14 mouse cellular contexts compared by ENCODE assay signal in genomic region chr2:117866946-117867345, GRCm38 (mm10).
DNase-seq lines count a peak whose midpoint lies in the region; ATAC-seq and TF ChIP-seq lines count a peak whose summit lies in the region.
"Had no signal": no experiment of that assay in that cellular context is flagged by ENCODE, and none has a peak within 500 bp of the region (broad histone marks: within the 10 kb centered on the region; RNA-seq: fewer than 3 reads in every experiment).

No protein-coding gene starts in this region.

- H3K27ac ChIP-seq in gastrocnemius, adult 2 months, result peak overlapping the region; percentile 78
- H3K27ac ChIP-seq in kidney, postnatal 0 days, result 0 out of 2 replicates have a peak overlapping the region, but pooled peaks have one; percentile 19
- H3K27ac ChIP-seq in limb, embryonic 15.5 days, result peak overlapping the region; percentile 76
- H3K27ac ChIP-seq: intestine, embryonic 15.5 days; neural tube, embryonic 13.5 days had no signal

- H3K9me3 ChIP-seq in kidney, postnatal 0 days (replicated peaks; ENCODE audit: low read length), result no peaks in the 10 kb centered on the region
- H3K9me3 ChIP-seq in limb, embryonic 15.5 days, result no peaks in the 10 kb centered on the region
- H3K9me3 ChIP-seq: intestine, embryonic 15.5 days; megakaryocyte, embryonic 14.5 days; neural tube, embryonic 13.5 days had no signal

- no peak overlapping the region for H3K9ac ChIP-seq in kidney, postnatal 0 days (ENCODE audit: low read depth, low read length)
- no peak overlapping the region for H3K9ac ChIP-seq in limb, embryonic 15.5 days
- H3K9ac ChIP-seq: intestine, embryonic 15.5 days; neural tube, embryonic 13.5 days had no signal

- WGBS in kidney, postnatal 0 days, result 52% methylated on average over 4 of the region's 4 CpGs
- 35% methylated on average over 4 of the region's 4 CpGs for WGBS in limb, embryonic 15.5 days

- no peak overlapping the region for H3K4me3 ChIP-seq in gastrocnemius, adult 2 months
- H3K4me3 ChIP-seq in kidney, postnatal 0 days (replicated peaks; ENCODE audit: low read depth, low read length), result no peak overlapping the region
- H3K4me3 ChIP-seq in limb, embryonic 15.5 days, result no peak overlapping the region
- H3K4me3 ChIP-seq: intestine, embryonic 15.5 days; megakaryocyte, embryonic 14.5 days; neural tube, embryonic 13.5 days had no signal

- H3K4me2 ChIP-seq in kidney, postnatal 0 days (ENCODE audit: low read length), result no peak overlapping the region
- no peak overlapping the region for H3K4me2 ChIP-seq in limb, embryonic 15.5 days
- H3K4me2 ChIP-seq: intestine, embryonic 15.5 days; neural tube, embryonic 13.5 days had no signal

- DNase-seq in gastrocnemius, adult 2 months, result no peak
- DNase-seq in gastrocnemius, adult 8-10 months (ENCODE audit: low spot score in 2 of 2), result no peak
- no peak for DNase-seq in kidney, postnatal 0 days (ENCODE audit: low spot score)
- DNase-seq in kidney, adult 11 months, result no peak
- peak; percentile 16 for DNase-seq in brain, adult 2 months (ENCODE audit: low read depth, low spot score)
- DNase-seq in left cerebral cortex, postnatal 4 days, result no peak
- DNase-seq: B cell, adult 2 months; cerebellum, adult 2 months; gastrocnemius, postnatal 10 days had no signal

- no peaks in the 10 kb centered on the region for H3K27me3 ChIP-seq in kidney, postnatal 0 days (ENCODE audit: insufficient read depth, low read length)
- H3K27me3 ChIP-seq in limb, embryonic 15.5 days, result no peaks in the 10 kb centered on the region
- H3K27me3 ChIP-seq: intestine, embryonic 15.5 days; neural tube, embryonic 13.5 days had no signal

- intact Hi-C loops in gastrocnemius, adult 2 months (cut with DNase I), result no loop called here
- intact Hi-C loops in left cerebral cortex, postnatal 4 days (cut with DNase I), result no loop called here

- ATAC-seq in kidney, postnatal 0 days (replicated peaks; ENCODE audit: low FRiP score, low read depth), result no peak
- peak; percentile 54 for ATAC-seq in limb, embryonic 15.5 days (ENCODE audit: insufficient number of reproducible peaks, low FRiP score, low TSS enrichment, low read depth)
- ATAC-seq: forebrain, embryonic 14.5 days; intestine, embryonic 15.5 days had no signal

- H3K36me3 ChIP-seq in kidney, postnatal 0 days (ENCODE audit: insufficient read depth, low read length), result no peaks in the 10 kb centered on the region
- no peaks in the 10 kb centered on the region for H3K36me3 ChIP-seq in limb, embryonic 15.5 days
- H3K36me3 ChIP-seq: intestine, embryonic 15.5 days; neural tube, embryonic 13.5 days had no signal

- 0 out of 2 replicates have a peak, but pooled peaks cover 5% of the 10 kb centered on the region for H3K4me1 ChIP-seq in kidney, postnatal 0 days (replicated peaks; ENCODE audit: insufficient read depth, low read length)
- peaks cover 13% of the 10 kb centered on the region for H3K4me1 ChIP-seq in limb, embryonic 15.5 days
- H3K4me1 ChIP-seq: intestine, embryonic 15.5 days had no signal

- no peak for TF ChIP-seq CTCF in gastrocnemius, adult 2 months (IDR thresholded peaks at IDR 0.05)
- TF ChIP-seq CTCF in kidney, postnatal 0 days (IDR thresholded peaks at IDR 0.05; ENCODE audit: low read depth), result no peak

Comparison
In these comparisons a context has a peak if more than half of its experiments do, and no peak if none do; other contexts are left out.
1. H3K27ac ChIP-seq: peak in every context shown above with its lines; median percentile 78 in gastrocnemius, adult 2 months; 76 in limb, embryonic 15.5 days; 19 in kidney, postnatal 0 days.